Comparison of ENCODE assay signal across 15 mouse cellular contexts in genomic region chr12:28969671-28970379, GRCm38 (mm10).
DNase-seq lines count a peak whose midpoint lies in the region; ATAC-seq and TF ChIP-seq lines count a peak whose summit lies in the region.
"Had no signal": no experiment of that assay in that cellular context is flagged by ENCODE, and none has a peak within 500 bp of the region (broad histone marks: within the 10 kb centered on the region; RNA-seq: fewer than 3 reads in every experiment).

No protein-coding gene starts in this region.

- no peak overlapping the region for H3K4me3 ChIP-seq in kidney, adult 2 months (ENCODE audit: insufficient read depth, low read depth, low read length)
- no peak overlapping the region for H3K4me3 ChIP-seq in heart, embryonic 12.5 days
- H3K4me3 ChIP-seq: embryonic facial prominence, embryonic 12.5 days; gastrocnemius, adult 2 months; heart, adult 2 months; limb, embryonic 10.5 days; liver, embryonic 15.5 days; midbrain, embryonic 12.5 days had no signal

- intact Hi-C loops in left cerebral cortex, postnatal 10 days (cut with DNase I): no loop called here

- TF ChIP-seq POLR2A in kidney, adult 2 months (IDR thresholded peaks at IDR 0.05; ENCODE audit: low read depth, low read length): no peak

- DNase-seq in kidney, adult 2 months: peak; percentile 1
- no peak for DNase-seq in kidney, postnatal 4 days
- peak; percentile 20 to 32 for DNase-seq in frontal cortex, postnatal 25 days (ENCODE audit: low spot score in 2 of 2)
- peak; percentile 44 to 45 for DNase-seq in left cerebral cortex, postnatal 10 days (ENCODE audit: extremely low spot score in 1 of 2, low spot score in 2 of 2)
- DNase-seq in right cerebral cortex, postnatal 36 days (ENCODE audit: low spot score in 2 of 2): peak; percentile 51 to 64
- DNase-seq: gastrocnemius, adult 2 months; heart, adult 2 months had no signal

- no peak for ATAC-seq in heart, embryonic 12.5 days (ENCODE audit: insufficient number of reproducible peaks, low FRiP score)
- no peak for ATAC-seq in CD4-positive, CD25-positive, alpha-beta regulatory T cell, adult 4 months
- ATAC-seq: activated CD4-positive, CD25-positive, alpha-beta regulatory T cell, adult 4 months had no signal

- H3K9me3 ChIP-seq in heart, embryonic 12.5 days (replicated peaks): peaks cover 5% of the 10 kb centered on the region; the same call in 1 of the 2 replicates
- H3K9me3 ChIP-seq: embryonic facial prominence, embryonic 12.5 days; limb, embryonic 10.5 days; liver, embryonic 15.5 days had no signal

- no peaks in the 10 kb centered on the region for H3K36me3 ChIP-seq in kidney, adult 2 months (ENCODE audit: control insufficient read depth, insufficient read depth, low read length)
- H3K36me3 ChIP-seq in heart, embryonic 12.5 days: no peaks in the 10 kb centered on the region
- H3K36me3 ChIP-seq: embryonic facial prominence, embryonic 12.5 days; limb, embryonic 10.5 days; liver, embryonic 15.5 days; midbrain, embryonic 12.5 days had no signal

- no peak overlapping the region for H3K4me2 ChIP-seq in heart, embryonic 12.5 days
- H3K4me2 ChIP-seq: embryonic facial prominence, embryonic 12.5 days; liver, embryonic 15.5 days; midbrain, embryonic 12.5 days had no signal

- H3K4me1 ChIP-seq in kidney, adult 2 months (ENCODE audit: control insufficient read depth, insufficient read depth, low read length): no peaks in the 10 kb centered on the region
- no peaks in the 10 kb centered on the region for H3K4me1 ChIP-seq in heart, embryonic 12.5 days (replicated peaks)
- H3K4me1 ChIP-seq: embryonic facial prominence, embryonic 12.5 days; limb, embryonic 10.5 days; liver, embryonic 15.5 days had no signal

- 84% methylated on average over 2 of the region's 2 CpGs for WGBS in kidney, adult 2 months
- 64% methylated on average over 2 of the region's 2 CpGs for WGBS in heart, embryonic 12.5 days

- no peak for TF ChIP-seq CTCF in kidney, adult 2 months (conservative IDR thresholded peaks at IDR 0.05; ENCODE audit: insufficient read depth, insufficient read length, low read depth, low read length)

- H3K27ac ChIP-seq in kidney, adult 2 months (ENCODE audit: insufficient read depth, low read depth, low read length): no peak overlapping the region
- no peak overlapping the region for H3K27ac ChIP-seq in heart, embryonic 12.5 days (ENCODE audit: poor library complexity, severe bottlenecking)
- H3K27ac ChIP-seq: embryonic facial prominence, embryonic 12.5 days; gastrocnemius, adult 2 months; heart, adult 2 months; kidney, postnatal 0 days; limb, embryonic 10.5 days; liver, embryonic 15.5 days; midbrain, embryonic 12.5 days had no signal

- H3K27me3 ChIP-seq in kidney, adult 2 months (replicated peaks; ENCODE audit: control insufficient read depth, insufficient read depth, low read length): no peaks in the 10 kb centered on the region
- H3K27me3 ChIP-seq in heart, embryonic 12.5 days (replicated peaks): no peaks in the 10 kb centered on the region
- H3K27me3 ChIP-seq: embryonic facial prominence, embryonic 12.5 days; liver, embryonic 15.5 days; midbrain, embryonic 12.5 days had no signal

- no peak overlapping the region for H3K9ac ChIP-seq in heart, embryonic 12.5 days
- H3K9ac ChIP-seq: embryonic facial prominence, embryonic 12.5 days; liver, embryonic 15.5 days; midbrain, embryonic 12.5 days had no signal

Comparison
In these comparisons a context has a peak if more than half of its experiments do, and no peak if none do; other contexts are left out.
1. DNase-seq: peak in kidney, adult 2 months (single experiment), frontal cortex, postnatal 25 days (2 of 2), left cerebral cortex, postnatal 10 days (2 of 2) and right cerebral cortex, postnatal 36 days (2 of 2); none in kidney, postnatal 4 days (0 of 2).